Mouse (Mus musculus) E14TG2a.4 (cell line): ENCODE measurements around the gene Slc25a28.

Experiments used
- CTCF ChIP-seq: conservative IDR thresholded peaks from 2 replicates; pipeline ENCODE4 v1.5.1; 2014; ENCODE audit warnings: low read length
- NANOG ChIP-seq: IDR thresholded peaks from 2 replicates; pipeline ENCODE4 v1.6.1; 2014; ENCODE audit warnings: borderline replicate concordance, low read length, mixed read lengths
- POU5F1 ChIP-seq: IDR thresholded peaks from 2 replicates; pipeline ENCODE4 v1.6.1; 2014; ENCODE audit warnings: low read length, borderline replicate concordance

- TF ChIP-seq CTCF (no peak), POU5F1 (no peak), NANOG (no peak)
Measured at GRCm38 (mm10) chr19:43689419-43690246, 15.0 kb upstream of the Slc25a28 start, which contains the start of gene Entpd7.
